Mouse (Mus musculus): ENCODE measurements around the gene Tnip1. TPM values are rescaled to one million over a fixed set of nuclear protein-coding genes. Genes with fewer than 3 reads are reported as not detected.

The Tnip1 gene
- polyA plus RNA-seq (2016; fragmentation: Nextera tagmentation; extraction: Ambion mirVana), result 16.3 and 16.9 TPM in 2 replicates

GRCm38 (mm10) chr11:54962810-54963209 is at the start of gene Tnip1:
Tnip1 (minus strand) TSS chr11:54962917.
- Histone ChIP-seq H3K27ac (no peak within 1 kb of the TSS), H3K9me3 (no peaks in the 10 kb centered on the region)

DNA sequence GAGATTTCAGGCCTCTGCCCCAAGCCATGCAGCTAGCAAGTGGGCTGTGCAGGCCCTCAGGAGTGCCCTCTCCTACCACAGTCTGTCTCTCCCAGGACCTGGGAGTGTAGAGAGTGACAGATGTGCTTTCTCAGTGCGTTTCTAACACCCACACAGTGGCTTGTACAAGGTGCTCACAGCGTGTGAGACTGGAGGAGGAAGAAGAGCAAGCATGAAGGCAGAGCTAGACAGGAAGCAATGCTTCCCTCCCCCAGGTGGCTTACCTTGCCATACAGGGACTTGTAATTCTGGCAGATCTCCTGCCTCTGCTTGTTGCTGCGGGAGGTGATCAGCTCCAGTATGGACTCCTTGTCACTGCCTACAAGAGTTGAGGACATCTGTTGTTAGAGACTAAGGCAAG is 48.7 kb upstream of the Tnip1 start:
- Histone ChIP-seq H3K9ac (no peak overlapping the region), H3K4me1 (no peaks in the 10 kb centered on the region; the same call in 1 of the 2 replicates), H3K27ac (no peak overlapping the region), H3K9me3 (no peaks in the 10 kb centered on the region), H3K4me2 (replicated peaks) (no peak overlapping the region), H3K36me3 (peaks cover 25% of the 10 kb centered on the region), H3K4me3 (no peak overlapping the region), H3K27me3 (replicated peaks) (no peaks in the 10 kb centered on the region)
- no peak for ATAC-seq (ENCODE audit: low FRiP score, low read depth)
- 90% methylated on average over 3 of the region's 3 CpGs for WGBS

More at GRCm38 (mm10) chr11:54962810-54963209, at the start of gene Tnip1:
- no peaks in the 10 kb centered on the region for H3K36me3 ChIP-seq
- H3K4me2 ChIP-seq (replicated peaks), result no peak within 1 kb of the TSS
- ATAC-seq (ENCODE audit: low FRiP score, low read depth), result no peak
- H3K27me3 ChIP-seq (replicated peaks), result no peaks in the 10 kb centered on the region
- no peak within 1 kb of the TSS for H3K9ac ChIP-seq
- WGBS, result 39% methylated on average over 6 of the region's 6 CpGs
- H3K4me1 ChIP-seq, result no peaks in the 10 kb centered on the region
- H3K4me3 ChIP-seq, result no peak within 1 kb of the TSS

GRCm38 (mm10) chr11:55008230-55008629 is 45.5 kb upstream of the Tnip1 start:
- WGBS, result 79% methylated on average over 6 of the region's 6 CpGs
- no peaks in the 10 kb centered on the region for H3K27me3 ChIP-seq (replicated peaks)
- H3K4me2 ChIP-seq (replicated peaks), result no peak overlapping the region
- H3K36me3 ChIP-seq, result peaks cover 23% of the 10 kb centered on the region; the same call in 1 of the 2 replicates
- no peak overlapping the region for H3K4me3 ChIP-seq
- H3K9me3 ChIP-seq, result no peaks in the 10 kb centered on the region
- no peaks in the 10 kb centered on the region for H3K4me1 ChIP-seq
- ATAC-seq (ENCODE audit: low FRiP score, low read depth), result no peak
- H3K27ac ChIP-seq, result no peak overlapping the region
- no peak overlapping the region for H3K9ac ChIP-seq

- H3K27ac ChIP-seq, result no peak overlapping the region
- 86% methylated on average over 5 of the region's 5 CpGs for WGBS
- H3K4me2 ChIP-seq (replicated peaks), result no peak overlapping the region
- no peak for ATAC-seq (ENCODE audit: low FRiP score, low read depth)
- H3K4me3 ChIP-seq, result no peak overlapping the region
- H3K9ac ChIP-seq, result no peak overlapping the region
- no peaks in the 10 kb centered on the region for H3K27me3 ChIP-seq (replicated peaks)
- peaks cover 34% of the 10 kb centered on the region for H3K36me3 ChIP-seq
- peaks cover 3% of the 10 kb centered on the region; the same call in 1 of the 2 replicates for H3K9me3 ChIP-seq
- H3K4me1 ChIP-seq, result no peaks in the 10 kb centered on the region
Measured at GRCm38 (mm10) chr11:55005684-55006083, 43.0 kb upstream of the Tnip1 start.

DNA sequence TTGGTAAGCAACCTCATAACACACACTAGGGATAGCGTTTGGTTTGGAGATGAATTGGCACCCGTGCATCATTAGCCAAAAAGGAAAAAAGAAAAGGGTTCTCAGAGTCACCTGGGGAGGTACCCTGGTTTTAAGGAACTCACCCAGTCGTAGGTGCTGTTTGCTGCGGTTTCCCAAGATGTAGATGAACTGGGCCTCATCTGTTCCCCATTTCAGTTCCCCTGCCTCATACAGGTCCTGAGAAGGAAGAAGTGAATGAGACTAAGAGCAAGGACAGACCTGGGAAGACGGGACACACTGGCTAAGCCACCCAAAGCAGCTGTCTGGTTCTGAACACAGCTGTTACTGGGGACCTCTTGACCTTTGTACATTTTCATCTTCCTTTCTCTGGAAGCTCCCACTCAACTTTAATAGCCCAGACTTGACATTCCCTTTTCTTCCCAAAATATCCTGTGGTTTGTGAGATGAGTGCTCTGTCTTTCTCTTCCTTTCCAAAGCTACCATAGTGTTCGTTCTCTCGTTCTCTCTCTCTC is 42.3 kb upstream of the Tnip1 start:
- Histone ChIP-seq H3K27ac (no peak overlapping the region), H3K9me3 (peaks cover 3% of the 10 kb centered on the region; the same call in 1 of the 2 replicates), H3K4me2 (replicated peaks) (no peak overlapping the region), H3K27me3 (replicated peaks) (no peaks in the 10 kb centered on the region), H3K4me1 (no peaks in the 10 kb centered on the region), H3K9ac (no peak overlapping the region), H3K36me3 (peaks cover 33% of the 10 kb centered on the region), H3K4me3 (no peak overlapping the region)
- WGBS, result 82% methylated on average over 7 of the region's 7 CpGs
- no peak for ATAC-seq (ENCODE audit: low FRiP score, low read depth)

DNA sequence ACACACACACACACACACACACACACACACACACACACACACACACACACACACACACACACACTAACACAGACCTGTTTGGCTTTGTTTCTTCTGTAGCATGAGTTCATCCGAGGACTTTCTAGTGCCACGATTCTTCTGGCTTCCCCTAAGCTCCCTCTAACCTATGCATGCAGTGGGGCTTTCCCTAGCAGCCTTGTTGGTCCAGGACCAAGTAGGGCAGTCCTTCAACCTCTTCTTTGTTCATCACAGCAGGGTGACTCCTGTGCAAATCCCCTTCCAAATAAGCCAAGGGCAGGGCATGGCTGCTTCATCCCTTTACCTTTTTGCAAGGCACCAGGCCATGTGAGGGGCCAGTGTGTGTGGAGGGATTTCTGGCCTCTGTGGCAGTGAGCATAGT is 36.0 kb upstream of the Tnip1 start:
- no peaks in the 10 kb centered on the region for H3K27me3 ChIP-seq (replicated peaks)
- peaks cover 3% of the 10 kb centered on the region; the same call in 1 of the 2 replicates for H3K9me3 ChIP-seq
- H3K4me1 ChIP-seq, result no peaks in the 10 kb centered on the region
- H3K27ac ChIP-seq, result no peak overlapping the region
- no peak overlapping the region for H3K4me3 ChIP-seq
- 67% methylated on average over 2 of the region's 2 CpGs for WGBS
- H3K4me2 ChIP-seq (replicated peaks), result no peak overlapping the region
- peaks cover 19% of the 10 kb centered on the region for H3K36me3 ChIP-seq
- no peak overlapping the region for H3K9ac ChIP-seq
- no peak for ATAC-seq (ENCODE audit: low FRiP score, low read depth)

GRCm38 (mm10) chr11:54998284-54998683 is 35.6 kb upstream of the Tnip1 start:
- H3K27ac ChIP-seq, result no peak overlapping the region
- H3K9me3 ChIP-seq, result peaks cover 3% of the 10 kb centered on the region; the same call in 1 of the 2 replicates
- H3K4me3 ChIP-seq, result no peak overlapping the region
- no peaks in the 10 kb centered on the region for H3K4me1 ChIP-seq
- peak; percentile 58 for ATAC-seq (ENCODE audit: low FRiP score, low read depth)
- no peaks in the 10 kb centered on the region for H3K27me3 ChIP-seq (replicated peaks)
- 3% methylated on average over 12 of the region's 12 CpGs for WGBS
- no peak overlapping the region for H3K9ac ChIP-seq
- H3K36me3 ChIP-seq, result peaks cover 19% of the 10 kb centered on the region
- no peak overlapping the region for H3K4me2 ChIP-seq (replicated peaks)

GRCm38 (mm10) chr11:54996176-54996575 is 33.5 kb upstream of the Tnip1 start:
- H3K27me3 ChIP-seq (replicated peaks), result no peaks in the 10 kb centered on the region
- no peak overlapping the region for H3K27ac ChIP-seq
- peaks cover 3% of the 10 kb centered on the region; the same call in 1 of the 2 replicates for H3K9me3 ChIP-seq
- no peak overlapping the region for H3K4me2 ChIP-seq (replicated peaks)
- H3K4me3 ChIP-seq, result no peak overlapping the region
- peaks cover 13% of the 10 kb centered on the region for H3K36me3 ChIP-seq
- no peak for ATAC-seq (ENCODE audit: low FRiP score, low read depth)
- H3K4me1 ChIP-seq, result no peaks in the 10 kb centered on the region
- no peak overlapping the region for H3K9ac ChIP-seq
- 72% methylated on average over 7 of the region's 7 CpGs for WGBS

DNA sequence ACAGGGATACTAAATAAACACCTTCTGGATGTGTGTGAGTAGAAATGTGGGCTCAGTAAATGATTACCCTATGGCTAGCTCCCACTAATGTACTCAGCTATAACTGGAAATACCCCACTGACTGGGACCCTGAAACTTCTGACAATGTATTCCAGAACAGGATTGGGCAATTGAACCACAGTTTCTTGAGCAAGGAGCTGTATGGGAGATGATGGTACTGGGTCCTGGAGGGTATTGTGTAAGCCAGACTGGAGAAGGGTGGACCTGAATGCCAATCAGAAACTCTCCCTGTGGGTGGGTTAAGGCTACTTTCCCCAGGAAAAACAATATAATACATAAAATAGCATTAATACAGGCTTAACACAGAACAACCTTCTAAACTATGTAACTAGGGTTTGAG is 27.2 kb upstream of the Tnip1 start:
- Histone ChIP-seq H3K4me2 (replicated peaks) (no peak overlapping the region), H3K27me3 (replicated peaks) (no peaks in the 10 kb centered on the region), H3K9me3 (no peaks in the 10 kb centered on the region), H3K9ac (no peak overlapping the region), H3K4me1 (no peaks in the 10 kb centered on the region), H3K4me3 (no peak overlapping the region), H3K27ac (no peak overlapping the region), H3K36me3 (no peaks in the 10 kb centered on the region)
- ATAC-seq (ENCODE audit: low FRiP score, low read depth), result no peak

- Histone ChIP-seq H3K9ac (no peak overlapping the region), H3K27me3 (replicated peaks) (no peaks in the 10 kb centered on the region), H3K4me3 (no peak overlapping the region), H3K9me3 (no peaks in the 10 kb centered on the region), H3K27ac (no peak overlapping the region), H3K36me3 (no peaks in the 10 kb centered on the region), H3K4me1 (no peaks in the 10 kb centered on the region), H3K4me2 (replicated peaks) (no peak overlapping the region)
- no peak for ATAC-seq (ENCODE audit: low FRiP score, low read depth)
- WGBS, result 78% methylated on average over 8 of the region's 8 CpGs
Measured at GRCm38 (mm10) chr11:54988754-54989349, 26.1 kb upstream of the Tnip1 start.

DNA sequence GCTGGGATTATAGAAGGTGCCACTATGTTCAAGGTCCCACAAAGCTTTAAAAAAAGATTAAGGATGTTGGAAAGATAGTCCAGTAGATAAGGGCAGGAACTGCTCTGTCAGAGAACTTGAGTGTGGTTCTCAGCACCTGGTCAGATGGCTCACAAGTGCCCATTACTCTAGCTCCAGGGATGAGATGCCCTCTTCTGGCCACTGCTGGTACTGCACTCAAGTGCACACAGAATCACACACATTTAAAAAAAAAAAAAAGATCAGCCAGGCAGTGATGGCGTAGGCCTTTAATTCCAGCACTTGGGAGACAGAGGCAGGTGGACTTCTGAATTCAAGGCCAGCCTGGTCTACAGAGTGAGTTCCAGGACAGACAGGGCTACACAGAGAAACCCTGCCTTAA is 25.3 kb upstream of the Tnip1 start:
- 81% methylated on average over 1 of the region's 1 CpGs for WGBS
- no peak for ATAC-seq (ENCODE audit: low FRiP score, low read depth)
- Histone ChIP-seq H3K9ac (no peak overlapping the region), H3K27me3 (replicated peaks) (no peaks in the 10 kb centered on the region), H3K4me2 (replicated peaks) (no peak overlapping the region), H3K4me1 (no peaks in the 10 kb centered on the region), H3K27ac (no peak overlapping the region), H3K4me3 (no peak overlapping the region), H3K9me3 (no peaks in the 10 kb centered on the region), H3K36me3 (no peaks in the 10 kb centered on the region; the same call in 1 of the 2 replicates)

DNA sequence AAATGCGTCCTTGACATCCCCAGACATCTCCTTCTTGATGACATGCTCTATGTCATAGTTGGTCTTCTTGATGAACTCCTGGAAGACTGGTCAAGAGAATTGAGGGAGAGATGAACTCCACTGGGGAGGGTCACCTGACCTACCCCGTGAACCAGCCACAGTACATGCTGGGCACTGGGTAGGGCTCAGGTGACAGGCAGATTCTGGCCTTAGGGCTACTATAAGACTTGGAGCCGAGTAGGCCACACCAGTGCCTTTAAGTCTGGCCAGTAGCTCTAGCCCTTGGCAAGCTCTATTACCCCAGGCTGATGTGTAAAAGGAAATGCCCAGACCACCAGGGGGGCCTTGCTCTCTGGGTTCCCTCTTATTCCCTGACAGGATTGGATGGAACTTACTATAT is 22.4 kb upstream of the Tnip1 start:
- 77% methylated on average over 3 of the region's 3 CpGs for WGBS
- ATAC-seq (ENCODE audit: low FRiP score, low read depth), result no peak
- H3K9ac ChIP-seq, result no peak overlapping the region

DNA sequence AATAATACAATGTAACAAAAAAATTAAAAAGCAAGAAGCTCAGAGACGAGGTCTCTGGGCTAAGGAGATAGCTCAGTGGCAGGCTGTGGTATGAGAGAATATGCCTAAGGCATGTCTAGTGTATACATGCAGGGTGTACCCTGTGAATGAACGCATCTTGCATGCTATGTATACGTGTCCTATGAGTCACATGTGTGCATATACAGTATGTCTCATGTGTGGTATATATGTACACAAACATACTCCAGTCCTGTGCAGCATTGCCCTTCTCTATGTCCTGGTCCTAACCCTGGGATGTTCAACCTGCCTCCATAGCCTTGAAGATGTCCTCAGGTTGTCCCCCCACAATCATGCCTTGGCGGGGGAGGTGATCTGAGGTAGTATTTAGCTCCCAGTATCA is 21.9 kb upstream of the Tnip1 start:
- Histone ChIP-seq H3K36me3 (peaks cover 5% of the 10 kb centered on the region), H3K4me2 (replicated peaks) (no peak overlapping the region), H3K4me3 (no peak overlapping the region), H3K27ac (no peak overlapping the region), H3K4me1 (no peaks in the 10 kb centered on the region), H3K27me3 (replicated peaks) (no peaks in the 10 kb centered on the region), H3K9me3 (no peaks in the 10 kb centered on the region), H3K9ac (no peak overlapping the region)
- 55% methylated on average over 4 of the region's 4 CpGs for WGBS
- ATAC-seq (ENCODE audit: low FRiP score, low read depth), result no peak

More for the DNA sequence above, 22.4 kb upstream of the Tnip1 start:
- Histone ChIP-seq H3K27ac (no peak overlapping the region), H3K36me3 (peaks cover 5% of the 10 kb centered on the region), H3K9me3 (no peaks in the 10 kb centered on the region), H3K4me3 (no peak overlapping the region), H3K4me2 (replicated peaks) (no peak overlapping the region), H3K27me3 (replicated peaks) (no peaks in the 10 kb centered on the region), H3K4me1 (no peaks in the 10 kb centered on the region)

Data from neural tube, embryonic 12.5 days (tissue).